Mouse (Mus musculus): ENCODE data around the gene Ednra. TPM values are rescaled to one million over a fixed set of nuclear protein-coding genes. Genes with fewer than 3 reads are reported as not detected.
A peak's percentile ranks its signal among the peaks of the same experiment; 100 is the strongest.

Gene Ednra
- polyA plus RNA-seq, 1 experiment from 2014 or later: 5.9 TPM

- Histone ChIP-seq H3K27me3 (replicated peaks; ENCODE audit: control insufficient read depth, insufficient read depth, low read length) (no peaks in the 10 kb centered on the region), H3K4me1 (ENCODE audit: control insufficient read depth, insufficient read depth, low read depth, low read length) (no peaks in the 10 kb centered on the region), H3K9ac (ENCODE audit: low read depth, low read length) (no peak overlapping the region), H3K4me3 (ENCODE audit: low read length) (no peak overlapping the region), H3K27ac (ENCODE audit: low read depth, low read length) (no peak overlapping the region), H3K9me3 (ENCODE audit: control insufficient read depth, low read length) (no peaks in the 10 kb centered on the region), H3K36me3 (ENCODE audit: control insufficient read depth, insufficient read depth, low read length) (no peaks in the 10 kb centered on the region), H3K4me2 (ENCODE audit: low read length) (no peak overlapping the region)
- ATAC-seq: no peak
- WGBS: 80% methylated on average over 5 of the region's 5 CpGs
Observed at GRCm38 (mm10) chr8:77634035-77634434, 90.2 kb downstream of the Ednra start.

- 90% methylated on average over 2 of the region's 2 CpGs for WGBS
Observed at GRCm38 (mm10) chr8:77633211-77633610, 91.1 kb downstream of the Ednra start.

GRCm38 (mm10) chr8:77630691-77631090 is 93.6 kb downstream of the Ednra start:
- Histone ChIP-seq H3K27ac (ENCODE audit: low read depth, low read length) (no peak overlapping the region), H3K9ac (ENCODE audit: low read depth, low read length) (no peak overlapping the region), H3K4me2 (ENCODE audit: low read length) (no peak overlapping the region), H3K27me3 (replicated peaks; ENCODE audit: control insufficient read depth, insufficient read depth, low read length) (no peaks in the 10 kb centered on the region), H3K36me3 (ENCODE audit: control insufficient read depth, insufficient read depth, low read length) (no peaks in the 10 kb centered on the region), H3K4me1 (ENCODE audit: control insufficient read depth, insufficient read depth, low read depth, low read length) (no peaks in the 10 kb centered on the region), H3K9me3 (ENCODE audit: control insufficient read depth, low read length) (no peaks in the 10 kb centered on the region), H3K4me3 (ENCODE audit: low read length) (no peak overlapping the region)
- no peak for ATAC-seq
- WGBS: 45% methylated on average over 3 of the region's 3 CpGs

More at GRCm38 (mm10) chr8:77633211-77633610, 91.1 kb downstream of the Ednra start:
- H3K36me3 ChIP-seq (ENCODE audit: control insufficient read depth, insufficient read depth, low read length): no peaks in the 10 kb centered on the region
- ATAC-seq: no peak
- no peak overlapping the region for H3K9ac ChIP-seq (ENCODE audit: low read depth, low read length)
- no peak overlapping the region for H3K27ac ChIP-seq (ENCODE audit: low read depth, low read length)
- H3K27me3 ChIP-seq (replicated peaks; ENCODE audit: control insufficient read depth, insufficient read depth, low read length): no peaks in the 10 kb centered on the region
- H3K4me1 ChIP-seq (ENCODE audit: control insufficient read depth, insufficient read depth, low read depth, low read length): no peaks in the 10 kb centered on the region
- H3K4me3 ChIP-seq (ENCODE audit: low read length): no peak overlapping the region
- no peaks in the 10 kb centered on the region for H3K9me3 ChIP-seq (ENCODE audit: control insufficient read depth, low read length)
- H3K4me2 ChIP-seq (ENCODE audit: low read length): no peak overlapping the region

- H3K9me3 ChIP-seq (ENCODE audit: control insufficient read depth, low read length): no peaks in the 10 kb centered on the region
- ATAC-seq: peak; percentile 96
- 15% methylated on average over 15 of the region's 15 CpGs for WGBS
Observed at GRCm38 (mm10) chr8:77629858-77630537, 94.3 kb downstream of the Ednra start.

GRCm38 (mm10) chr8:77623677-77624209 is 100.5 kb downstream of the Ednra start:
- no peak overlapping the region for H3K4me3 ChIP-seq (ENCODE audit: low read length)
- no peaks in the 10 kb centered on the region for H3K27me3 ChIP-seq (replicated peaks; ENCODE audit: control insufficient read depth, insufficient read depth, low read length)
- no peak overlapping the region for H3K4me2 ChIP-seq (ENCODE audit: low read length)
- 66% methylated on average over 7 of the region's 7 CpGs for WGBS
- H3K4me1 ChIP-seq (ENCODE audit: control insufficient read depth, insufficient read depth, low read depth, low read length): no peaks in the 10 kb centered on the region
- H3K9ac ChIP-seq (ENCODE audit: low read depth, low read length): no peak overlapping the region
- no peak overlapping the region for H3K27ac ChIP-seq (ENCODE audit: low read depth, low read length)
- no peaks in the 10 kb centered on the region for H3K9me3 ChIP-seq (ENCODE audit: control insufficient read depth, low read length)
- no peak for ATAC-seq
- no peaks in the 10 kb centered on the region for H3K36me3 ChIP-seq (ENCODE audit: control insufficient read depth, insufficient read depth, low read length)

More at GRCm38 (mm10) chr8:77629858-77630537, 94.3 kb downstream of the Ednra start:
- Histone ChIP-seq H3K36me3 (ENCODE audit: control insufficient read depth, insufficient read depth, low read length) (no peaks in the 10 kb centered on the region), H3K4me1 (ENCODE audit: control insufficient read depth, insufficient read depth, low read depth, low read length) (no peaks in the 10 kb centered on the region), H3K9ac (ENCODE audit: low read depth, low read length) (no peak overlapping the region), H3K27ac (ENCODE audit: low read depth, low read length) (no peak overlapping the region), H3K4me3 (ENCODE audit: low read length) (no peak overlapping the region), H3K4me2 (ENCODE audit: low read length) (no peak overlapping the region), H3K27me3 (replicated peaks; ENCODE audit: control insufficient read depth, insufficient read depth, low read length) (no peaks in the 10 kb centered on the region)

GRCm38 (mm10) chr8:77617916-77618315 is 106.3 kb downstream of the Ednra start:
- Histone ChIP-seq H3K9me3 (ENCODE audit: control insufficient read depth, low read length) (no peaks in the 10 kb centered on the region), H3K27me3 (replicated peaks; ENCODE audit: control insufficient read depth, insufficient read depth, low read length) (0 out of 2 replicates have a peak, but pooled peaks cover 2% of the 10 kb centered on the region), H3K27ac (ENCODE audit: low read depth, low read length) (no peak overlapping the region), H3K4me3 (ENCODE audit: low read length) (no peak overlapping the region), H3K4me1 (ENCODE audit: control insufficient read depth, insufficient read depth, low read depth, low read length) (no peaks in the 10 kb centered on the region), H3K36me3 (ENCODE audit: control insufficient read depth, insufficient read depth, low read length) (no peaks in the 10 kb centered on the region), H3K9ac (ENCODE audit: low read depth, low read length) (no peak overlapping the region), H3K4me2 (ENCODE audit: low read length) (no peak overlapping the region)
- 46% methylated on average over 2 of the region's 2 CpGs for WGBS
- ATAC-seq: 0 out of 2 replicates have a peak, but pooled peaks have one; percentile 24

Other genes starting within 250 kb of the Ednra start
- 5.0 and 6.1 TPM in 2 replicates for gene Arhgap10, start 206.5 kb downstream of the Ednra start, polyA plus RNA-seq (2015; fragmentation: Nextera tagmentation; extraction: Ambion mirVana)
- gene Prmt9, start 175.1 kb downstream of the Ednra start, polyA plus RNA-seq (2015; fragmentation: Nextera tagmentation; extraction: Ambion mirVana): 27.3 and 28.0 TPM in 2 replicates
- gene Tmem184c, start 113.8 kb downstream of the Ednra start, polyA plus RNA-seq (2015; fragmentation: Nextera tagmentation; extraction: Ambion mirVana): 68.1 and 71.1 TPM in 2 replicates